Mouse (Mus musculus): Measurements from ENCODE around the gene Ceacam1. TPM values are rescaled to one million over a fixed set of nuclear protein-coding genes. Genes with fewer than 3 reads are reported as not detected.
"Not testable (repeated sequence)": the region's sequence is repeated elsewhere in the genome, so short reads cannot be mapped to it uniquely, and the experiment has no call there.

The Ceacam1 gene
- total RNA-seq, 1 experiment from 2014 or later: 85.3 TPM

- no peak for ATAC-seq (ENCODE audit: extremely low read depth, insufficient number of reproducible peaks, low FRiP score, poor library complexity, severe bottlenecking)
These were observed 27.2 kb downstream of the Ceacam1 start for GRCm38 (mm10) chr7:25449913-25450890.

DNA sequence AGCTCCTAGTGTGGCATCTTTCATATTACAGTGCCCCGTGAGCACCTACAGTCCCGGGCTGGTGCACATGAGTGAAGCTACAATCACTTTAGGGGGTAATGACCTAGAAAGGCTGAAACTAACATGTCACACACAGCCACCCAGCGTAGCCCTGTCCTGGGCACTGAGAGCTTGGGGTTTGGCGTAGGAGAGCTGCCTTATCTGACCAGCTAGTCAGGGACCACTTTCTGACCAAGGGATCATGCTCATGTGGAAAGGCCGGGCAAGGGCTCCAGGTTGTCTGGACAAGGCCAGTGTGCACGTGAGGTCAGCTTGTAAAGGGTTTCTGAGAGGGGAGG, 36.6 kb downstream of the Ceacam1 start:
- ATAC-seq (ENCODE audit: extremely low read depth, insufficient number of reproducible peaks, low FRiP score, poor library complexity, severe bottlenecking): no peak

- no peak for ATAC-seq (ENCODE audit: extremely low read depth, insufficient number of reproducible peaks, low FRiP score, poor library complexity, severe bottlenecking)
These were observed 37.2 kb downstream of the Ceacam1 start for GRCm38 (mm10) chr7:25439978-25440815.

- no peak for ATAC-seq (ENCODE audit: extremely low read depth, insufficient number of reproducible peaks, low FRiP score, poor library complexity, severe bottlenecking)
These were observed 38.1 kb downstream of the Ceacam1 start for GRCm38 (mm10) chr7:25439124-25439822.

GRCm38 (mm10) chr7:25436704-25437103, 40.7 kb downstream of the Ceacam1 start:
- ATAC-seq (ENCODE audit: extremely low read depth, insufficient number of reproducible peaks, low FRiP score, poor library complexity, severe bottlenecking): no peak

DNA sequence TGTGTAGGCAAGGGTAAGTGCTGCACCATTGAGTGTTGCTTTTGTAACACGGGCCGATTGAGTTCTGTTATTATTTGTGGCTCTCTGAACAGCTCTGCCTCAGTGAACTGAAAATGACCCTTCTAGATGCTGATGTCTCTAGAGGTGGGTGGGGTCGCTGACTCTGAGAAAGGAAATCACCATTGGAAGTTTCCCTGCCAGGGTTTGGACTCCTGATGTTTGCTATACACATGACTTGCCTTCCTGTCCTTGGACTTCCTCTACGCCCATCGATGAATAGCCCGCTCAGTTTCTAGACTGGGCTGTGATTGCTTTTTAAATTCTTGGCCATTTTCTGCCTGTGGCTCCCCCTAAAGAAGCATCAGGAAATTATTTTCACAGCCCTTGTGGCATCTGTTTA, 41.2 kb downstream of the Ceacam1 start:
- ATAC-seq (ENCODE audit: extremely low read depth, insufficient number of reproducible peaks, low FRiP score, poor library complexity, severe bottlenecking): no peak

DNA sequence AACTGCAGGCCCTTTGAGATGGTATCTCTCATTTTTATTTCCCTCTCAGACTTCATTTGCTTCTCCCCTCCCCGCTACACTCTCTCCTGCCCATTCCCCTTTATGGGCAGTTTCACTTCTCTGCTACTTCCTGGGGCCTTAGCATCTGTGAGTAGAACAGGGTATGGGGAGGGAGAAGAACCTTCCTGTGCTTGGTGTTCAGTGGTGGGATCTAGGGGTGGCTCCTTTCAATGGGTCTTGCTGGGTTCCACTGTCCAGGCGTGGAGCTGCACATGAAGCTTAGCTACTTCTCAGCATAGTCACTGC, 41.9 kb downstream of the Ceacam1 start:
- peak; percentile 37; the same call in 1 of the 2 replicates for ATAC-seq (ENCODE audit: extremely low read depth, insufficient number of reproducible peaks, low FRiP score, poor library complexity, severe bottlenecking)

DNA sequence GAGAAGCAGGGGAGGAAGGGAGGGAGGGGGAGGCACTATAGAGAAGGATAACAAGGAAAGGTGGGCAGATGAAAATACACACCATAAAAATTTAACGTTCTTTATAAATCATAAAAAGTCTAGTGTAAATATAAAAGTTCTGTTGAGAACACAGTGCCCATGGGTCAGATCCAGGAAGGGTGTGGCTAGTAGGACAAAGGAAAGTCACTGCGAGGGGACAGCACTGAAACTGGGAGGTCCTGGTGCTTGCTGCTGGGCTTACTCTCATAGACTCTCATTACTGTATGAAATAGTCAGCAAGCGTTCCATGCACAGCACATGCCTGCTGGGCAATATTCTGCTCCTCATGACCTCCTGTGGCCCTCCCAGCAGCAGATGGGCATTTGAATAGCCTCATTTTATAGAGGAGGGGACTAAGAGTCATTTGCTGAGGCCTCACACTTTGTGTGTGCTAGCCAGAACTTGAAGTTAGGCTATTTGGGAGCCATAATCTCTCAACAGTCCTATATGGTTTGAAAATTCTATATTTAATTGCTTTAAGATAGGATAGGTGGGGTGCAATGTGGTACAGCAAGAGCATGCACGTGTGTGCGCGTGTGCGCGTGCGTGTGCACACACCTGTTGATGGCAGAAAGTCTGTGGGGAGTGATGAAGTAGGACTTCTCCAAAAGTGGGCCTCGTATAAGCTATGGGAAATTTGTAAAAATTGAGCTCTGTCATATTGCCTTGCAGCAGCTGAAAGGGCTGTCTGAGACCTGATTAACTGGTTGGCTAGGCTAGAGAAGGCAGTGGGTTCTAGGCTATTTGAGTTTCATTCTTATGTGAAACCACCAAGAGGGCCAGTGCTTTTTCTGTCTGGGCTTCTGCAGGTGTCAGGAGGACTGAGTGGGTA, 42.5 kb downstream of the Ceacam1 start:
- no peak for ATAC-seq (ENCODE audit: extremely low read depth, insufficient number of reproducible peaks, low FRiP score, poor library complexity, severe bottlenecking)

DNA sequence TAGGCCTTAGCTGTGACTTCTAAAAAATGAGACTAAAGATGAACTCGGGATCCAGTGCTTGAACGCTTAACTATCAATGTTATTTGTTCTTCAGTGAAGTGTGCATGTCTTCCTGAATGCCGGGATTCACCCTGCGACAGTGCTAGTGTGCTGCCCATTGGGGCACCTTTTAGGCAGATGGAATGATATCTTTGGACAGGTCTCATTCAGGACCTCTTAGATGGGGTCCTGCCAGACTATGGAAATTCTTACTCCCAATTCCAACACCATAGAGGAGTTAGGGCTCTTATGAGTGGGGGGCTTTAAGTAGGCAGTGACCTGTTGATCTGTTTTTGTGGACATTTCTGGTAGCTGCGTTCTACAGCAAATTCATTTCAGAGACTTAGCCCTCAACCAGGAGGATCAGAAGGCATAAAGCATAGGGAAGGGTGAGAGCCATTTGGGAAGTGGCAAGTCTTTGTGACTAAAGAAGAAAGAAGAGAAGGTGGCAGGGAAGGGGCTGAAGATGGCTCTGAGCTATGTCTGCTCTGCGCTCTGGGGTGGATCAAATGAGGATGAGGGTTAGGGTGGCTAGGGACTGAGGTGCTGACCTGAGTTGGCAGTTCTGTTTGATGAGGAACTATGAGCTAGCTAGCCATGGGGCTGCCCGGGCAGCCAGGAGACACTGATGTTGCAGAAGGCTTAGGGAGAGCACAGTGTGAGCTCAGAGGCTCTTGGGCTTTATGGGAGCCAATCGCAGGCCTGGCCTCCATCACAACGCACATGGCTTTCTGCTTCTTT, 43.4 kb downstream of the Ceacam1 start:
- ATAC-seq (ENCODE audit: extremely low read depth, insufficient number of reproducible peaks, low FRiP score, poor library complexity, severe bottlenecking): no peak

- ATAC-seq (ENCODE audit: extremely low read depth, insufficient number of reproducible peaks, low FRiP score, poor library complexity, severe bottlenecking): peak; percentile 53
These were observed 44.3 kb downstream of the Ceacam1 start for GRCm38 (mm10) chr7:25433007-25433541.

GRCm38 (mm10) chr7:25432381-25432780, 45.0 kb downstream of the Ceacam1 start:
- ATAC-seq (ENCODE audit: extremely low read depth, insufficient number of reproducible peaks, low FRiP score, poor library complexity, severe bottlenecking): no peak

GRCm38 (mm10) chr7:25429886-25430784, 47.3 kb downstream of the Ceacam1 start:
- no peak for ATAC-seq (ENCODE audit: extremely low read depth, insufficient number of reproducible peaks, low FRiP score, poor library complexity, severe bottlenecking)

GRCm38 (mm10) chr7:25428321-25428720, 49.1 kb downstream of the Ceacam1 start:
- no peak for ATAC-seq (ENCODE audit: extremely low read depth, insufficient number of reproducible peaks, low FRiP score, poor library complexity, severe bottlenecking)

DNA sequence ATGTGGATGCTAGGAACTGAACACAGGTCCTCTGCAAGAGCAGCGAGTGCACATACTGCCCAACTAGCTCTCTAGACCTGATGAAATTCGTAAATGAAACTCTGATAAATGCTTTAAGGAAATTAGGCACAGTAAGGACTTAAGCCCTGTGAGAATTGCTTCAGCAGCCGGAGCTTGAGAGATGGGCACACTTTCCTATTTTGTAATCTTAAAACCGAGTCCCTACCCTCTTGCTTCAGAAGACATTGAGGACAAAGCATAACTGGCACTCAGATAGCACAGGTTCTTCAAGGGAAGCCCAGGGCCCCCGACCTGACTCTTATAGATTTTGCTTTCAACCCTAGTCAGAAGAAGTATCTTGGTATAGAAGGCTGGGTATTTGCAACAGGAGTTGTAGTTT, 50.3 kb downstream of the Ceacam1 start:
- no peak for ATAC-seq (ENCODE audit: extremely low read depth, insufficient number of reproducible peaks, low FRiP score, poor library complexity, severe bottlenecking)

DNA sequence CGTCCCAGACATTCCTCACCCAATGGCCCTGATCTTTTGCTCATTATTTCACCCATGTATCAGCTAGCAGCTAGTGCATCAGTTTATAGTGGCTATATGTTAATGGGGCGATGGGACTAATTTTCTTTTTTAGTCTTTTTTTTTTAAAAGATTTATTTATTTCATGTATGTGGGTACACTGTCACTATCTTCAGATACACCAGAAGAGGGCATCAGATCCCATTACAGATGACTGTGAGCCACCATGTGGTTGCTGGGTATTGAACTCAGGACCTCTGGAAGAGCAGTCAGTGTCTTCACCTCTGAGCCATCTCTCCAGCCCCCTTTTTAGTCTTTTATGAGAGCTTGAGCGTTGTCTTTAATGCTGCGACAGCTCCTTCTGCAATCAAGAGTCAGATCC, 51.0 kb downstream of the Ceacam1 start:
- ATAC-seq (ENCODE audit: extremely low read depth, insufficient number of reproducible peaks, low FRiP score, poor library complexity, severe bottlenecking): not testable (repeated sequence)

GRCm38 (mm10) chr7:25424429-25424828, 53.0 kb downstream of the Ceacam1 start:
- ATAC-seq (ENCODE audit: extremely low read depth, insufficient number of reproducible peaks, low FRiP score, poor library complexity, severe bottlenecking): peak; percentile 91

Data from neutrophil, adult 5-6 weeks (primary cell).